Mouse (Mus musculus): ENCODE data around the gene Rtraf. TPM values are rescaled to one million over a fixed set of nuclear protein-coding genes. Genes with fewer than 3 reads are reported as not detected.
"Not testable (repeated sequence)": the region's sequence is repeated elsewhere in the genome, so short reads cannot be mapped to it uniquely, and the experiment has no call there.

Gene Rtraf
- polyA plus RNA-seq (2015; fragmentation: Nextera tagmentation; extraction: Ambion mirVana), result 213 and 226 TPM in 2 replicates

DNA sequence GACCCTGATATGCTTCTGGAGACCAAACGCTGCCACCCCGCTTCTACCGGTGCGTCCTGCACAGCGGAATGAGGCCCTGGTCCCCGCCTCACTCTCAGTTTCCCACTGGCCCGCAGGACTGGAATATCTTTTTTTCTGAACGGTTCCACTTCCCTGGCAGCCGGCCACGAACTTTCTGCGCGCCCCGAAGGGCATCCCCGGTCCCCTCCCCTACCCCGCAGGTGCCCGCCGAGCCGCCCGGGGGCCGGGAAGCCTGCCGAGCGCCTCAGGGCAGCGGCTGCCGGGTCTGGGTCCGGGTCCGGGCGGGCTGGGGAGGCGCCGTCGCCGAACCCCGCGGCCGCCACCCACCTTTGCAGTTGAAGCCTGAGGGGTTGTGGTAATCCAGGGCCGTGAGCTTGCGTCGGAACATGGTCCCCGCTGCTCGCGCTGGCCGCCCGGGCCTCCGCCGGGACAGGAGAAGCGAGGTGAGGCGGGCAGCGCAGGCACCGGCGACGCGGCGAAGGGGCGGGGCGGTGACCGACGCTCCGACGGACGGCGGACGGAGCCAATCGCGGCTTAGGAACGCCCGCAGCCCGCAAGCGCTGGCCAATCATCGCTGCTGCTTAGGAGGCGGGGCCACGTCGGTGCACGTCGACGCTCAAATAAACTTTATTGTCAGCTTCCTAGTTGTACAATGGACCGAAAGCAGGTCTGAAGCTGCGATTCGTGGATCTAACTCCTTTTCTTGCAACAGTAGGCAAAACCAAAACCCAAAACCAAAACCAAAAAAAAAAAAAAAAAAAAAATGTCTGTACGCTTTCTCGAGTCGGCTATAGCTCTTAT is at the start of gene Rtraf:
Rtraf (minus strand) TSS at position 504 of the 822 bp plus-strand sequence.
- H3K4me2 ChIP-seq, result peak within 1 kb of the TSS; percentile 82
- peak; percentile 97 for ATAC-seq (ENCODE audit: low read depth)
- peaks cover 28% of the 10 kb centered on the region for H3K36me3 ChIP-seq
- H3K27ac ChIP-seq (replicated peaks), result peak within 1 kb of the TSS; percentile 93
- H3K4me3 ChIP-seq, result peak within 1 kb of the TSS; percentile 87
- peaks cover 44% of the 10 kb centered on the region for H3K4me1 ChIP-seq (replicated peaks)
- under 1% methylated on average over 75 of the region's 80 CpGs for WGBS
- no peaks in the 10 kb centered on the region for H3K27me3 ChIP-seq
- H3K9ac ChIP-seq, result peak within 1 kb of the TSS; percentile 90
- no peaks in the 10 kb centered on the region for H3K9me3 ChIP-seq

DNA sequence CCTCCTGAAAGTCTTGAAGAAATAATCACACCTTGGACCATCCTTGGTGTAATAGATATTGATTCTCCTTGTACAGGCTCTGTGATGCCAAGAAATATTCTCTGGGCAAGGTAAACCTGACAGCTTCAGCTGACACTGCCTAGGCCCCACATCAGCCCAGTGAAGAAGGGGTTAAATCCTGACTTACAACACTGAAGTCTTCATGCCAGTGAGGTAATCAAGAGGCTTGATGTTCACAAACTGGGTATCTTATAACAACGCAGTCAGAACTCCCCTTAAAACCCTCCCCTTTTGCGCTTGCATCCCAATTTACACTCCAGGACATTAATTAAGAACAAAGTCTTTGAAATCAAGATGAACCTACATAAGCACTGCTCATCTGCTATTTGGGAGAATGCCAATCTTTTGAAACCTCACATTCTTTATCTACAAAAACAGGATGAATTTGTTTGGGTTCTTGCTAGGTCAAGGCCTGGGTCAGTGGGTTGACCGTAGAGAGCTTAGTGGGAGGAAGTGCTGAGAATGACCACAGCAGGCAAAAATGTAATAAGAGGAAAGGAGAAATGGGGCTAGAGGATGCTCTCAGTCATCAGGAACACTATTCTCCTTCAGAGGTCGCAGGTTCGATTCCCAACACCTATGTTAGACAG is 43.8 kb upstream of the Rtraf start:
- H3K4me1 ChIP-seq (replicated peaks), result no peaks in the 10 kb centered on the region
- ATAC-seq (ENCODE audit: low read depth), result no peak

GRCm38 (mm10) chr14:19865121-19865520 is 41.5 kb upstream of the Rtraf start:
- H3K4me3 ChIP-seq; H3K36me3 ChIP-seq; ATAC-seq (ENCODE audit: low read depth); H3K27ac ChIP-seq (replicated peaks); H3K4me1 ChIP-seq (replicated peaks); H3K9ac ChIP-seq; H3K27me3 ChIP-seq; H3K4me2 ChIP-seq; H3K9me3 ChIP-seq: not testable (repeated sequence)
- 92% methylated on average over 9 of the region's 9 CpGs for WGBS

More for the DNA sequence above, 43.8 kb upstream of the Rtraf start:
- H3K4me2 ChIP-seq, result no peak overlapping the region
- 75% methylated on average over 5 of the region's 5 CpGs for WGBS
- H3K36me3 ChIP-seq, result 0 out of 2 replicates have a peak, but pooled peaks cover 5% of the 10 kb centered on the region
- H3K9me3 ChIP-seq, result no peaks in the 10 kb centered on the region
- no peak overlapping the region for H3K9ac ChIP-seq
- H3K27ac ChIP-seq (replicated peaks), result no peak overlapping the region
- no peak overlapping the region for H3K4me3 ChIP-seq
- H3K27me3 ChIP-seq, result no peaks in the 10 kb centered on the region

GRCm38 (mm10) chr14:19861311-19862080 is 37.9 kb upstream of the Rtraf start:
- 86% methylated on average over 8 of the region's 8 CpGs for WGBS
- no peak for ATAC-seq (ENCODE audit: low read depth)
- no peaks in the 10 kb centered on the region for H3K36me3 ChIP-seq
- H3K27me3 ChIP-seq, result no peaks in the 10 kb centered on the region
- H3K4me2 ChIP-seq, result no peak overlapping the region
- no peak overlapping the region for H3K9ac ChIP-seq
- H3K27ac ChIP-seq (replicated peaks), result no peak overlapping the region
- H3K4me3 ChIP-seq, result no peak overlapping the region
- H3K4me1 ChIP-seq (replicated peaks), result 0 out of 2 replicates have a peak, but pooled peaks cover 2% of the 10 kb centered on the region
- H3K9me3 ChIP-seq, result no peaks in the 10 kb centered on the region

GRCm38 (mm10) chr14:19860281-19860680 is 36.7 kb upstream of the Rtraf start:
- ATAC-seq (ENCODE audit: low read depth), result no peak
- WGBS, result 95% methylated on average over 4 of the region's 4 CpGs
- no peaks in the 10 kb centered on the region for H3K36me3 ChIP-seq

GRCm38 (mm10) chr14:19858808-19859776 is 35.5 kb upstream of the Rtraf start:
- Histone ChIP-seq H3K27me3 (no peaks in the 10 kb centered on the region), H3K4me3 (no peak overlapping the region), H3K27ac (replicated peaks) (no peak overlapping the region), H3K9ac (no peak overlapping the region), H3K4me2 (no peak overlapping the region), H3K9me3 (no peaks in the 10 kb centered on the region), H3K36me3 (no peaks in the 10 kb centered on the region), H3K4me1 (replicated peaks) (0 out of 2 replicates have a peak, but pooled peaks cover 2% of the 10 kb centered on the region)
- WGBS, result 49% methylated on average over 7 of the region's 8 CpGs
- ATAC-seq (ENCODE audit: low read depth), result peak; percentile 36; the same call in 1 of the 2 replicates

More at GRCm38 (mm10) chr14:19860281-19860680, 36.7 kb upstream of the Rtraf start:
- Histone ChIP-seq H3K9me3 (no peaks in the 10 kb centered on the region), H3K4me3 (no peak overlapping the region), H3K27ac (replicated peaks) (no peak overlapping the region), H3K9ac (no peak overlapping the region), H3K4me2 (no peak overlapping the region), H3K4me1 (replicated peaks) (0 out of 2 replicates have a peak, but pooled peaks cover 2% of the 10 kb centered on the region), H3K27me3 (no peaks in the 10 kb centered on the region)

GRCm38 (mm10) chr14:19858279-19858678 is 34.7 kb upstream of the Rtraf start:
- no peak overlapping the region for H3K4me3 ChIP-seq
- H3K27ac ChIP-seq (replicated peaks), result no peak overlapping the region
- no peak for ATAC-seq (ENCODE audit: low read depth)
- WGBS, result 68% methylated on average over 2 of the region's 2 CpGs
- H3K9me3 ChIP-seq, result no peaks in the 10 kb centered on the region
- H3K9ac ChIP-seq, result no peak overlapping the region
- H3K4me1 ChIP-seq (replicated peaks), result 0 out of 2 replicates have a peak, but pooled peaks cover 2% of the 10 kb centered on the region
- H3K36me3 ChIP-seq, result no peaks in the 10 kb centered on the region
- H3K27me3 ChIP-seq, result no peaks in the 10 kb centered on the region
- no peak overlapping the region for H3K4me2 ChIP-seq

DNA sequence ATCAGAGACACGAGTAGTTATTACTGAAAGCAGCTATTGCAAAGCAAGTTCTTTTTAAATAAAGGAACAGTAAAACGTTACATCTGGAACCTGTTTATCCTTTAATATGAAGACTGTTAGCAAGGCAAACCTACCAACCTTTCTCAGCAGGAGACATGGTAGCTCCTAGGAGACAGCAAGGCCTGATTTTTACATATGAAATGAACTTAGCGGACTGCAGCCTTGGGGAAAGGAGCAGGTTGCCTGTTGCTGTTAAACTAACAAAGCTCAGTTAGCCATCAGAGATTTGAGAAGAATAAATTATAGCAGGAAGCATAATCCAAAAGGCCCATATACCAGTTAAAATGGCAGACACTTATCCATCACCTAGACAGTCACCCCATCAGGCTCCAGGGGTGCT is 29.8 kb upstream of the Rtraf start:
- WGBS, result 50% methylated on average over 3 of the region's 3 CpGs
- no peak overlapping the region for H3K4me3 ChIP-seq

DNA sequence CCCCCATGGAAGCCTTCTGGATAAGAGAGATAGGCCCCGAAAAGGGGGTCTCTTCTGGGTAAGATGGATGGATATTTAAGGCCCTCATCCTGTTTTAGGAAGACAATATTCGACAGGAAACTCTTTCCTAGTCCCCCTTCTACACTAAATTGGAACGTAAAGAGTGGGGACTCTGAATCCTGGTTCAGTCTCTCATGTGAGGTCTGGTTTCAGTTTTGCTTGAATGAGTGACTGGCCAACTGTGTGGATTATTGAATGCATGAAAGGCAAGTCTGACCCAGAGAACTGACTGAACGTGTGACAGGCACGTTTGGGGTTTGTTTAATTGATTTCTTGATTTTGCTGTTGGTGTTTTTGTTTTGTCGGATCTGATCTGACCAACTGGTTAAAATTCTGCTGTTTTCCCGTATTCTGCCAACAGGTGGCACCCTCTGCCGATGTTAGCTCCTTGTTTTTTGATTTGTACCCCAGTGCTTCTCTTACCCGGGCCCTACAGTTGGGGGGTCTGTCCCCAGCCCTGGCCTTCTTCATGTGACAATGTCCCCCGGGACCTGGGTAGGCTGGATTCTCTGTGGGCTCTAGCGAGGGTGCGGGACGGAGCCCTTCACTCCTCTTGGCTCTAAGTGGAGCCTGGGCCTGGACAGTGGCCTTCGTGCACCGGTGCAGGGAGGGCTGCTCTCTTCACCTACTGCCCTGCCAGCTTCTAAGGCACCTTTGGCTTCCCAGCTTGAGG is 16.1 kb upstream of the Rtraf start:
- Histone ChIP-seq H3K4me1 (replicated peaks) (0 out of 2 replicates have a peak, but pooled peaks cover 3% of the 10 kb centered on the region), H3K36me3 (no peaks in the 10 kb centered on the region), H3K9ac (peak overlapping the region; percentile 59; the same call in 1 of the 2 replicates), H3K9me3 (no peaks in the 10 kb centered on the region), H3K27ac (replicated peaks) (no peak overlapping the region), H3K4me3 (peak overlapping the region; percentile 16; the same call in 1 of the 2 replicates), H3K4me2 (peak overlapping the region; percentile 50), H3K27me3 (no peaks in the 10 kb centered on the region)
- 26% methylated on average over 15 of the region's 15 CpGs for WGBS
- ATAC-seq (ENCODE audit: low read depth), result peak; percentile 85

More for the DNA sequence above, 29.8 kb upstream of the Rtraf start:
- Histone ChIP-seq H3K27ac (replicated peaks) (no peak overlapping the region), H3K9me3 (no peaks in the 10 kb centered on the region), H3K4me1 (replicated peaks) (no peaks in the 10 kb centered on the region), H3K27me3 (no peaks in the 10 kb centered on the region), H3K9ac (no peak overlapping the region), H3K4me2 (no peak overlapping the region), H3K36me3 (no peaks in the 10 kb centered on the region)
- ATAC-seq (ENCODE audit: low read depth), result no peak

DNA sequence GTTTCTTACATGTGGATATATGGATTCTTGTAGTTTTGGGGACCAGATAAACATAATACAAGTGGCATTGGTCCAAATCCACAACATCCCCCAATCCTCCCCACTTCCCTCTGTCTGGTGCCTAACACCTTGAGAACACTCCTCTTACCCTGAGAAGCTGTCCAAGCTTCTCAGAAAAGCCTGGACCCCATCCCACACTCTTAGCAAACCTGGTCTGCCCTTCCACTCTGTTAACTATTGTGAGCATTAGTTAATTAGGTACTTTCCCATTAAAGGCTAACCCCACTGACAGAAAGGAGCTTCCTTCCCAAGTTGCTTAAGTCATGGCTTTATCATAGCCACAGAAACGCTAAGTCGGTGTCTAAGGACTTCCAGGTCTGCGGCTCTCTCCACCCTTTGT is 12.7 kb upstream of the Rtraf start:
- no peaks in the 10 kb centered on the region for H3K9me3 ChIP-seq
- ATAC-seq (ENCODE audit: low read depth), result no peak
- no peak overlapping the region for H3K4me3 ChIP-seq
- no peaks in the 10 kb centered on the region for H3K36me3 ChIP-seq
- no peak overlapping the region for H3K4me2 ChIP-seq
- H3K27me3 ChIP-seq, result no peaks in the 10 kb centered on the region
- H3K4me1 ChIP-seq (replicated peaks), result 0 out of 2 replicates have a peak, but pooled peaks cover 3% of the 10 kb centered on the region
- WGBS, result 93% methylated on average over 3 of the region's 3 CpGs
- H3K9ac ChIP-seq, result no peak overlapping the region
- no peak overlapping the region for H3K27ac ChIP-seq (replicated peaks)

Data from neural tube, embryonic 13.5 days (tissue).